Mouse (Mus musculus): ENCODE data around the gene Jtb. TPM values are rescaled to one million over a fixed set of nuclear protein-coding genes. Genes with fewer than 3 reads are reported as not detected.

Jtb gene
- total RNA-seq, 4 experiments from 2014 or later, result 36.9 to 38.2 (median 37.4) TPM

Small RNA genes lying within 50 kb of the gene (microRNA-seq; reads per million reads assigned to microRNA genes)
- 0.25 to 1.9 reads per million in 2 experiments for gene Mir7012

Other genes starting within 250 kb of the Jtb start
- 100 to 1,000 TPM in 2 of 4 experiments, 10 to 100 TPM in 2; 76.9 to 121 (median 99.5) TPM for gene Hax1, start 232.8 kb upstream of the Jtb start, total RNA-seq (2022)
- gene 4933434E20Rik, start 180.0 kb upstream of the Jtb start, total RNA-seq (2022), result 100 to 1,000 TPM in 1 of 4 experiments, 10 to 100 TPM in 3; 94.7 to 111 (median 99.1) TPM
- gene Ubap2l, start 179.0 kb upstream of the Jtb start, total RNA-seq (2022), result 100 to 1,000 TPM; 165 to 186 (median 173) TPM
- 100 to 1,000 TPM; 143 to 186 (median 163) TPM for gene Tpm3, start 158.9 kb upstream of the Jtb start, total RNA-seq (2022)
- under 1 TPM; 0.16 to 0.41 (median 0.32) TPM for gene Nup210l, start 127.5 kb upstream of the Jtb start, total RNA-seq (2022)
- 1,000 to 10,000 TPM in 3 of 4 experiments, 100 to 1,000 TPM in 1; 970 to 1,112 (median 1,031) TPM for gene Rps27, start 17.9 kb upstream of the Jtb start, total RNA-seq (2022)
- 10 to 100 TPM in 1 of 4 experiments, 1 to 10 TPM in 3; 7.4 to 10.4 (median 7.7) TPM for gene Rab13, start 17.9 kb upstream of the Jtb start, total RNA-seq (2022)
- under 1 TPM in 2 of 4 experiments, not detected in 2; 0.23 to 0.45 TPM for gene Creb3l4, start 11.9 kb downstream of the Jtb start, total RNA-seq (2022)
- 10 to 100 TPM; 43.0 to 64.2 (median 50.4) TPM for gene Slc39a1, start 16.6 kb downstream of the Jtb start, total RNA-seq (2022)
- gene Crtc2, start 22.6 kb downstream of the Jtb start, total RNA-seq (2022), result 10 to 100 TPM; 39.7 to 43.8 (median 42.8) TPM
- 10 to 100 TPM; 32.8 to 38.7 (median 33.0) TPM for gene Dennd4b, start 33.6 kb downstream of the Jtb start, total RNA-seq (2022)
- 100 to 1,000 TPM; 100 to 109 (median 104) TPM for gene Gatad2b, start 61.6 kb downstream of the Jtb start, total RNA-seq (2022)
- gene Slc27a3, start 158.3 kb downstream of the Jtb start, total RNA-seq (2022), result 10 to 100 TPM in 3 of 4 experiments, 1 to 10 TPM in 1; 9.1 to 12.7 (median 12.1) TPM
- 10 to 100 TPM; 56.4 to 85.0 (median 73.0) TPM for gene Ints3, start 202.0 kb downstream of the Jtb start, total RNA-seq (2022)
- 1 to 10 TPM; 5.1 to 6.7 (median 5.8) TPM for gene Npr1, start 234.3 kb downstream of the Jtb start, total RNA-seq (2022)
- 10 to 100 TPM; 84.2 to 89.7 (median 87.4) TPM for gene Ilf2, start 244.5 kb downstream of the Jtb start, total RNA-seq (2022)

Measured in layer of hippocampus, adult 8-10 months (tissue).